Mouse (Mus musculus) kidney, embryonic 14.5 days (tissue): ENCODE results near the gene Impg1. TPM values are rescaled to one million over a fixed set of nuclear protein-coding genes. Genes with fewer than 3 reads are reported as not detected.

Experiments
- ATAC-seq: fragments of 200-750 bp; cut with Nextera tagmentation; 2 replicates; pipeline ENCODE4 v1.8.0; 2017; ENCODE audit warnings: moderate number of reproducible peaks, mild to moderate bottlenecking, moderate TSS enrichment, moderate library complexity; ENCODE audit not compliant: low FRiP score, low TSS enrichment
- H3K27ac ChIP-seq: fragments of 300-500 bp; sonication (generic); 2 replicates; pipeline ENCODE4 v1.5.1; 2014; ENCODE audit warnings: low read depth, mild to moderate bottlenecking, low read length, moderate library complexity, mixed read lengths
- H3K27me3 ChIP-seq: fragments of 300-500 bp; sonication (generic); 2 replicates; pipeline ENCODE4 v1.6.1; 2014; ENCODE audit warnings: mild to moderate bottlenecking, low read length; ENCODE audit not compliant: control insufficient read depth, insufficient read depth
- H3K36me3 ChIP-seq: fragments of 300-500 bp; sonication (generic); 2 replicates; pipeline ENCODE4 v1.6.1; 2014; ENCODE audit warnings: low read length, mixed read lengths; ENCODE audit not compliant: control insufficient read depth, insufficient read depth
- H3K4me1 ChIP-seq: fragments of 300-500 bp; sonication (generic); 2 replicates; pipeline ENCODE4 v1.6.1; 2014; ENCODE audit warnings: low read length, mixed read lengths; ENCODE audit not compliant: control insufficient read depth, insufficient read depth
- H3K4me2 ChIP-seq: fragments of 300-500 bp; sonication (generic); replicated peaks from 2 replicates; pipeline ENCODE4 v1.6.1; 2014; ENCODE audit warnings: low read depth, mild to moderate bottlenecking, low read length
- H3K4me3 ChIP-seq: fragments of 300-500 bp; sonication (generic); 2 replicates; pipeline ENCODE4 v1.5.1; 2014; ENCODE audit warnings: mild to moderate bottlenecking, low read length
- H3K9ac ChIP-seq: fragments of 300-500 bp; sonication (generic); 2 replicates; pipeline ENCODE4 v1.6.1; 2014; ENCODE audit warnings: low read depth, mild to moderate bottlenecking, low read length, moderate library complexity
- H3K9me3 ChIP-seq: fragments of 300-500 bp; sonication (generic); 2 replicates; pipeline ENCODE4 v1.6.1; 2016; ENCODE audit warnings: low read length; ENCODE audit not compliant: control insufficient read depth
- WGBS: fragments of 180-500 bp; shearing (Covaris S2); extraction: QIAGEN DNeasy Blood & Tissue Kit; methylation state at CpG from one replicate; pipeline ENCODE4 v1.1.7; 2014; 5-methylcytosine and 5-hydroxymethylcytosine counted together
- polyA plus RNA-seq: library from polyadenylated mRNA; unstranded; fragments of >200 nt; fragmentation: Nextera tagmentation; extraction: Ambion mirVana; gene quantifications from 2 replicates; pipeline ENCODE4 v1.2.1, GENCODE M21; 2014

The Impg1 gene
- polyA plus RNA-seq, 1 experiment from 2014 or later = not detected

GRCm38 (mm10) chr9:80387890-80388289 is 77.4 kb downstream of the Impg1 start:
- Histone ChIP-seq H3K9ac (no peak overlapping the region), H3K4me1 (no peaks in the 10 kb centered on the region), H3K4me3 (no peak overlapping the region), H3K4me2 (no peak overlapping the region), H3K27me3 (no peaks in the 10 kb centered on the region), H3K36me3 (no peaks in the 10 kb centered on the region), H3K9me3 (no peaks in the 10 kb centered on the region), H3K27ac (no peak overlapping the region)
- 90% methylated on average over 3 of the region's 3 CpGs for WGBS
- ATAC-seq = no peak

- H3K9me3 ChIP-seq = no peaks in the 10 kb centered on the region
- H3K4me2 ChIP-seq = no peak overlapping the region
- no peaks in the 10 kb centered on the region for H3K36me3 ChIP-seq
- H3K27ac ChIP-seq = no peak overlapping the region
- no peak overlapping the region for H3K9ac ChIP-seq
- WGBS = 27% methylated on average over 5 of the region's 5 CpGs
- peak; percentile 62; the same call in 1 of the 2 replicates for ATAC-seq
- no peak overlapping the region for H3K4me3 ChIP-seq
- no peaks in the 10 kb centered on the region for H3K4me1 ChIP-seq
- no peaks in the 10 kb centered on the region for H3K27me3 ChIP-seq
Measured at GRCm38 (mm10) chr9:80386492-80386891, 78.8 kb downstream of the Impg1 start.

GRCm38 (mm10) chr9:80386000-80386399 is 79.3 kb downstream of the Impg1 start:
- Histone ChIP-seq H3K9ac (no peak overlapping the region), H3K27me3 (no peaks in the 10 kb centered on the region), H3K27ac (no peak overlapping the region), H3K4me3 (no peak overlapping the region), H3K36me3 (no peaks in the 10 kb centered on the region), H3K9me3 (no peaks in the 10 kb centered on the region), H3K4me1 (no peaks in the 10 kb centered on the region), H3K4me2 (no peak overlapping the region)
- 43% methylated on average over 7 of the region's 7 CpGs for WGBS
- ATAC-seq = no peak

GRCm38 (mm10) chr9:80382711-80383110 is 82.6 kb downstream of the Impg1 start:
- H3K36me3 ChIP-seq = no peaks in the 10 kb centered on the region
- H3K4me2 ChIP-seq = no peak overlapping the region
- no peak for ATAC-seq
- H3K4me3 ChIP-seq = no peak overlapping the region
- 64% methylated on average over 4 of the region's 4 CpGs for WGBS
- no peaks in the 10 kb centered on the region for H3K9me3 ChIP-seq
- H3K27ac ChIP-seq = no peak overlapping the region
- H3K27me3 ChIP-seq = no peaks in the 10 kb centered on the region
- no peak overlapping the region for H3K9ac ChIP-seq
- H3K4me1 ChIP-seq = no peaks in the 10 kb centered on the region

- no peaks in the 10 kb centered on the region for H3K36me3 ChIP-seq
- H3K27me3 ChIP-seq = no peaks in the 10 kb centered on the region
- no peak overlapping the region for H3K4me3 ChIP-seq
- no peaks in the 10 kb centered on the region for H3K4me1 ChIP-seq
- WGBS = 94% methylated on average over 2 of the region's 2 CpGs
- no peak for ATAC-seq
- H3K9ac ChIP-seq = no peak overlapping the region
- H3K4me2 ChIP-seq = no peak overlapping the region
- no peak overlapping the region for H3K27ac ChIP-seq
- H3K9me3 ChIP-seq = no peaks in the 10 kb centered on the region
Measured at GRCm38 (mm10) chr9:80380078-80380645, 85.1 kb downstream of the Impg1 start.

- Histone ChIP-seq H3K9ac (no peak overlapping the region), H3K27ac (no peak overlapping the region), H3K4me3 (no peak overlapping the region), H3K9me3 (no peaks in the 10 kb centered on the region), H3K4me2 (no peak overlapping the region), H3K27me3 (no peaks in the 10 kb centered on the region), H3K36me3 (no peaks in the 10 kb centered on the region), H3K4me1 (no peaks in the 10 kb centered on the region)
- WGBS = 75% methylated on average over 1 of the region's 1 CpGs
- no peak for ATAC-seq
Measured at GRCm38 (mm10) chr9:80374100-80374499, 91.2 kb downstream of the Impg1 start.

- H3K9me3 ChIP-seq = no peaks in the 10 kb centered on the region
- 92% methylated on average over 5 of the region's 5 CpGs for WGBS
- no peaks in the 10 kb centered on the region for H3K4me1 ChIP-seq
- H3K27me3 ChIP-seq = no peaks in the 10 kb centered on the region
- H3K27ac ChIP-seq = no peak overlapping the region
- H3K9ac ChIP-seq = no peak overlapping the region
- H3K4me2 ChIP-seq = no peak overlapping the region
- H3K4me3 ChIP-seq = no peak overlapping the region
- H3K36me3 ChIP-seq = no peaks in the 10 kb centered on the region
- ATAC-seq = no peak
Measured at GRCm38 (mm10) chr9:80373304-80373739, 92.0 kb downstream of the Impg1 start.

- H3K4me2 ChIP-seq = no peak overlapping the region
- no peak overlapping the region for H3K4me3 ChIP-seq
- ATAC-seq = no peak
- no peaks in the 10 kb centered on the region for H3K4me1 ChIP-seq
- no peaks in the 10 kb centered on the region for H3K27me3 ChIP-seq
- H3K36me3 ChIP-seq = no peaks in the 10 kb centered on the region
- no peak overlapping the region for H3K27ac ChIP-seq
- no peak overlapping the region for H3K9ac ChIP-seq
- WGBS = 81% methylated on average over 2 of the region's 2 CpGs
- H3K9me3 ChIP-seq = no peaks in the 10 kb centered on the region
Measured at GRCm38 (mm10) chr9:80368636-80369035, 96.6 kb downstream of the Impg1 start.

- H3K4me3 ChIP-seq = no peak overlapping the region
- no peaks in the 10 kb centered on the region for H3K27me3 ChIP-seq
- H3K4me1 ChIP-seq = no peaks in the 10 kb centered on the region
- H3K4me2 ChIP-seq = no peak overlapping the region
- 85% methylated on average over 2 of the region's 2 CpGs for WGBS
- H3K36me3 ChIP-seq = no peaks in the 10 kb centered on the region
- no peak overlapping the region for H3K27ac ChIP-seq
- no peak overlapping the region for H3K9ac ChIP-seq
- no peak for ATAC-seq
- H3K9me3 ChIP-seq = no peaks in the 10 kb centered on the region
Measured at GRCm38 (mm10) chr9:80367520-80368204, 97.6 kb downstream of the Impg1 start.
